Mouse (Mus musculus) C2C12 (cell line): ENCODE results near the gene Abcg1.

Source experiments
- CEBPB ChIP-seq: IDR thresholded peaks from one replicate; pipeline ENCODE4 v1.6.1; 2011; ENCODE audit warnings: low read depth, mild to moderate bottlenecking, control low read depth, moderate library complexity
- CTCF ChIP-seq: IDR thresholded peaks from one replicate; pipeline ENCODE4 v1.5.1; 2011; ENCODE audit not compliant: control insufficient read depth, insufficient read depth, insufficient read length
- MAX ChIP-seq: IDR thresholded peaks from one replicate; pipeline ENCODE4 v1.6.1; 2011; ENCODE audit warnings: mild to moderate bottlenecking, control low read depth
- MYOD1 ChIP-seq: IDR thresholded peaks from one replicate; pipeline ENCODE4 v1.6.1; 2011; ENCODE audit warnings: low read depth; ENCODE audit not compliant: control insufficient read depth, insufficient read length
- MYOG ChIP-seq: IDR thresholded peaks from one replicate; pipeline ENCODE4 v1.6.1; 2011; ENCODE audit not compliant: control insufficient read depth, insufficient read length; ENCODE audit errors: extremely low read depth
- USF1 ChIP-seq: IDR thresholded peaks from one replicate; pipeline ENCODE4 v1.6.1; 2011; ENCODE audit warnings: low read depth, mild to moderate bottlenecking, control low read depth, moderate library complexity

DNA sequence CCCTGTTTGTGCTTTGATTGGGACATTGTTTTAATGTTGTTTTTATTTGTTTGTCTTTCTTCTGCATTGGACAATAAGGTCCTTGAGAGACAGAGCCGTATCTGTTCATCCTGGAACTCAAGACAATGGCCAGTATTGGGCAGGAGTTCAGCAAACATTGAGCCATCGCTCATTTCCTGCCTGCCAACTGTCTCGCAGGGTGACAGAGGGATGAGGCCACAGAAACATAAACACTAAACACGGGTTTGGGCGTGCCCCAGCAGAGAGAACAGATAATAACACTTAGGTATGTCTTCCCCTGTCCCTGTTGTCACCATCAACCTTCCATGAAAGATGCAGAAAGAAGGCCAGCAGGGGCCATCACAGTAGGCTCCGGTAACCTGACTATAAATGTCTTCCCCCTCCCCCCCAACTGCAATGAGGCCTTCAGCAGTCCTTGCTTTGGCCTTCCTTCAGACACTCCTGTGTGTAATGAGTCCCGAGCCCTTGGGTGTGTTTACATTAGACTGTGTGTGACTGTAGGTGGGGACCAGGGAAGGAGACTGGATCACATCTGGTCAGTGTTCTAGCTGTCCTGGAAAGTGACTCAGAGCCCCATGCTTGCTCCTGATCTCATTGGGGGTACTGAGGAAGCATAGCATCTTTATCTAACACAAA, 33.2 kb upstream of the Abcg1 start:
- no peak for TF ChIP-seq CTCF
- TF ChIP-seq MAX: no peak
- no peak for TF ChIP-seq MYOG
- TF ChIP-seq USF1: no peak
- no peak for TF ChIP-seq MYOD1
- no peak for TF ChIP-seq CEBPB
